Mouse (Mus musculus) stomach, embryonic 14.5 days (tissue): ENCODE results near the gene Fn3k. TPM values are rescaled to one million over a fixed set of nuclear protein-coding genes. Genes with fewer than 3 reads are reported as not detected.

ENCODE experiments used
- ATAC-seq: fragments of 200-750 bp; cut with Nextera tagmentation; 2 replicates; pipeline ENCODE4 v1.8.0; 2017; ENCODE audit warnings: low read depth, moderate TSS enrichment; ENCODE audit not compliant: insufficient number of reproducible peaks, insufficient read depth, low FRiP score
- H3K27ac ChIP-seq: fragments of 300-500 bp; sonication (generic); 2 replicates; pipeline ENCODE4 v1.5.1; 2014; ENCODE audit warnings: mild to moderate bottlenecking, low read length, moderate library complexity, mixed read lengths
- H3K27me3 ChIP-seq: fragments of 300-500 bp; sonication (generic); 2 replicates; pipeline ENCODE4 v1.6.1; 2014; ENCODE audit warnings: low read length, control low read depth, mixed read lengths; ENCODE audit not compliant: control insufficient read depth, insufficient read depth
- H3K36me3 ChIP-seq: fragments of 300-500 bp; sonication (generic); 2 replicates; pipeline ENCODE4 v1.6.1; 2014; ENCODE audit warnings: mild to moderate bottlenecking, control low read depth, low read length, moderate library complexity, mixed read lengths; ENCODE audit not compliant: control insufficient read depth, insufficient read depth
- H3K4me1 ChIP-seq: fragments of 300-500 bp; sonication (generic); 2 replicates; pipeline ENCODE4 v1.6.1; 2014; ENCODE audit warnings: low read length, control low read depth, mixed read lengths; ENCODE audit not compliant: control insufficient read depth, insufficient read depth
- H3K4me2 ChIP-seq: fragments of 300-500 bp; sonication (generic); replicated peaks from 2 replicates; pipeline ENCODE4 v1.6.1; 2014; ENCODE audit warnings: low read depth, low read length, control low read depth
- H3K4me3 ChIP-seq: fragments of 300-500 bp; sonication (generic); 2 replicates; pipeline ENCODE4 v1.5.1; 2014; ENCODE audit warnings: low read depth, low read length, control low read depth
- H3K9ac ChIP-seq: fragments of 300-500 bp; sonication (generic); replicated peaks from 2 replicates; pipeline ENCODE4 v1.6.1; 2014; ENCODE audit warnings: low read depth, mild to moderate bottlenecking, control low read depth, low read length, moderate library complexity, mixed read lengths
- H3K9me3 ChIP-seq: fragments of 300-500 bp; sonication (generic); 2 replicates; pipeline ENCODE4 v1.6.1; 2016; ENCODE audit warnings: low read depth, low read length, control low read depth; ENCODE audit not compliant: control insufficient read depth
- WGBS: fragments of 180-500 bp; shearing (Covaris S2); extraction: QIAGEN DNeasy Blood & Tissue Kit; methylation state at CpG from one replicate; pipeline ENCODE4 v1.1.7; 2014; 5-methylcytosine and 5-hydroxymethylcytosine counted together
- polyA plus RNA-seq: library from polyadenylated mRNA; unstranded; fragments of >200 nt; fragmentation: Nextera tagmentation; extraction: Ambion mirVana; gene quantifications from 2 replicates; pipeline ENCODE4 v1.2.1, GENCODE M21; 2014

Fn3k gene
- polyA plus RNA-seq, 1 experiment from 2014 or later, result 1.2 TPM

GRCm38 (mm10) chr11:121415351-121415750 lies 19.4 kb upstream of the Fn3k start:
- Histone ChIP-seq H3K4me1 (peaks cover under 1% of the 10 kb centered on the region; the same call in 1 of the 2 replicates), H3K4me2 (no peak overlapping the region), H3K36me3 (no peaks in the 10 kb centered on the region), H3K9ac (no peak overlapping the region), H3K27me3 (no peaks in the 10 kb centered on the region), H3K4me3 (no peak overlapping the region), H3K9me3 (no peaks in the 10 kb centered on the region), H3K27ac (no peak overlapping the region)
- no peak for ATAC-seq
- WGBS, result 49% methylated on average over 5 of the region's 5 CpGs

DNA sequence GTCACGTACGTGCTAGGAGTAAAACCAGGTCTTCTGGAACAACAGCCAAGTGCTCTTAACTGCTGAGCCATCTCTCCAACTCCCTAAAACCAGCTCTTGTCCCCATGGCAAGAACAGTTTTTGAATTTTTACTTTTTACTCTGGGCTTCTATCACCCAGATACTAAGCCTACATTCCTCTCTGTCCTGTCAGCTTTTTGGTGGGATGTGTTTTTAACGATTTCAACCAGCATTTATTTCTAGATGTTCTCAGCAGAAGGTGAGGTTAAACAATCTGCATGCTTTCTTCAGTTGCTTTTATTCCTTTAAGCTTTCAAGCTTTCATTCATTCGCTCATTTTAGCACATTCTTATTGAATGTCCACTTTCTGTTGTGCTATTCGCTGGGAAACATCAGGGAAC lies 16.7 kb upstream of the Fn3k start:
- H3K36me3 ChIP-seq, result no peaks in the 10 kb centered on the region
- no peak for ATAC-seq
- H3K9ac ChIP-seq, result no peak overlapping the region
- no peak overlapping the region for H3K27ac ChIP-seq
- H3K4me3 ChIP-seq, result no peak overlapping the region
- no peak overlapping the region for H3K4me2 ChIP-seq
- peaks cover 13% of the 10 kb centered on the region for H3K4me1 ChIP-seq
- WGBS, result 83% methylated on average over 5 of the region's 5 CpGs
- no peaks in the 10 kb centered on the region for H3K27me3 ChIP-seq
- no peaks in the 10 kb centered on the region for H3K9me3 ChIP-seq

DNA sequence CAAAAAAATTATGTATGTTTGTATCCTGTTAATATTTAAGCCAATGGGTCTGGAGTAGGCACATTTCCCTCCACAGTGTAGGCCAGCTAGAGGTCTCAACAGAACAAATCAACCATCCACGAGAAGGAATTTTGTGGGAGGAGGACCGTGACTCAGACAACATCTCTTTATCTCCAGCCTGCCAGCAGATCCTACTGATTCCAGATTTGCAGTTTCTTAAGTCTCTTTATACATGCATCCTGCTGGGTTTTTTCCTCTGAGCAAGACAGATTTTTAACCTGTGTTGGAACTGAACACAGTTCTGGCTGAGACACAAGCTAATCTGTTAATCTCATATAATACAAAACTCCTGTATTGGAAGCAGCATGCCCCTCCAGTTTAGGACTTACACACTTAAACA lies 15.8 kb upstream of the Fn3k start:
- no peaks in the 10 kb centered on the region for H3K27me3 ChIP-seq
- H3K4me1 ChIP-seq, result peaks cover 13% of the 10 kb centered on the region
- no peaks in the 10 kb centered on the region for H3K36me3 ChIP-seq
- no peak overlapping the region for H3K9ac ChIP-seq
- H3K4me3 ChIP-seq, result no peak overlapping the region
- ATAC-seq, result no peak
- H3K27ac ChIP-seq, result no peak overlapping the region
- 61% methylated on average over 2 of the region's 2 CpGs for WGBS
- no peak overlapping the region for H3K4me2 ChIP-seq
- no peaks in the 10 kb centered on the region for H3K9me3 ChIP-seq

- H3K9ac ChIP-seq, result no peak overlapping the region
- no peaks in the 10 kb centered on the region for H3K9me3 ChIP-seq
- peak overlapping the region; percentile 82 for H3K4me2 ChIP-seq
- H3K36me3 ChIP-seq, result no peaks in the 10 kb centered on the region
- ATAC-seq, result no peak
- 0 out of 2 replicates have a peak overlapping the region, but pooled peaks have one; percentile 71 for H3K4me3 ChIP-seq
- peak overlapping the region; percentile 71; the same call in 1 of the 2 replicates for H3K27ac ChIP-seq
- WGBS, result 44% methylated on average over 5 of the region's 5 CpGs
- H3K4me1 ChIP-seq, result peaks cover 13% of the 10 kb centered on the region
- no peaks in the 10 kb centered on the region for H3K27me3 ChIP-seq
These were observed 14.3 kb upstream of the Fn3k start for GRCm38 (mm10) chr11:121420379-121420778.

- no peaks in the 10 kb centered on the region for H3K27me3 ChIP-seq
- no peaks in the 10 kb centered on the region for H3K36me3 ChIP-seq
- H3K4me1 ChIP-seq, result peaks cover 13% of the 10 kb centered on the region
- H3K4me2 ChIP-seq, result peak within 1 kb of the TSS; percentile 82
- 1% methylated on average over 28 of the region's 28 CpGs for WGBS
- H3K9me3 ChIP-seq, result no peaks in the 10 kb centered on the region
- H3K27ac ChIP-seq, result peak within 1 kb of the TSS; percentile 71
- ATAC-seq, result peak; percentile 100
- H3K4me3 ChIP-seq, result peak within 1 kb of the TSS; percentile 71
- peak within 1 kb of the TSS; percentile 55 for H3K9ac ChIP-seq
These were observed 13.7 kb upstream of the Fn3k start, which contains the start of gene Fn3krp for GRCm38 (mm10) chr11:121420830-121421552. Gene Fn3krp (plus strand): TSS chr11:121421401.

DNA sequence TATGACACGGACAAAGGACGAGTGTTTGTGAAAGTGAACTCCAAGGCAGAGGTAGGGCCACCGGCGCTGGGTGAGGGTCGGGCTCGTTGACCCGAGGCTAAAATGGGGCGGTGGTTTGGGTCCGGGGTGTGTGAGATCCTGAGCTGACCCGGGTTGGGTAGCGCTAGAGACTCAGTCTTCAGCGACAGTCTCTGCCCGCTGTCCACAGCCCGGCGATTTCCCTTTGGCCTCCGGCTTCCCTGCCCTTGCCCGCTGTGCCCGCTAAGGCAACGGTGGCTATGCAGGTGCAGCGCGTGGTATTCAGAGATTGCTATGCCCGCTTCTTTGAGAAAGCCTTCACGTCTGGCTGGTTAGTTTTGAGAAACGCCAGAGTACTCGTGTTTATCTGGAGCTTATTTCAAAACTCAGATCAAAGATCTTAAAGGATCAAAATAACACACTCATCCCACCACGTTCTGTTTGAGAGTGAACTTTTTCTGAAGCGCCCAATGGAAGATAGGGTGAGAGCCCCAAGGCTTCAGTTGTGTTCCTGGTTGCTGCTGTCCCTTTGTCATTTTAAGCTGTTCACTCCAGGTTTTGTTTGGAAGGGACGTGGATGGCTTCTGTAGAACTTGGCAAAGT lies 13.1 kb upstream of the Fn3k start:
- no peak overlapping the region; the same call in 1 of the 2 replicates for H3K27ac ChIP-seq
- no peaks in the 10 kb centered on the region for H3K36me3 ChIP-seq
- H3K9me3 ChIP-seq, result no peaks in the 10 kb centered on the region
- H3K9ac ChIP-seq, result peak overlapping the region; percentile 55
- H3K27me3 ChIP-seq, result no peaks in the 10 kb centered on the region
- peaks cover 13% of the 10 kb centered on the region for H3K4me1 ChIP-seq
- peak overlapping the region; percentile 71 for H3K4me3 ChIP-seq
- 2% methylated on average over 28 of the region's 28 CpGs for WGBS
- peak; percentile 43 for ATAC-seq
- peak overlapping the region; percentile 82 for H3K4me2 ChIP-seq

DNA sequence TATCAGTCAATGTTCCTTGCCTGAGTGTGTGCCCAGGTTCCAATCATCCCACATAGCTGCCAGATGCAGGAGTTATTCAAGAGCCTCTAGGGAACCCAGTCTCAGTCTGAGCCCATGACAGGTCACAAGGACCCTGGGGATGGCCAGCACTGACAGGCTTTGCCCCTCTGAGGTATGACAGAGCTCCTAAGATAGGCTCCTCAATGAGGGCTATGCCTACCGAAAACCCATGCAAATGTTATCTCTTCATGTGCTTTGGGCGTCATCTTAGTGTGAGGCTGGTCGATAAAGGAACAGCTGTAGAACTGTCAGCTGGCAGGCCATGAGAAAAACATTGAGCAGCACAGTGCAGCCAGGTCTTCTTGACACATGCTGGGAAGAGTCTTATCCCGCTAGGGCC lies 1.3 kb upstream of the Fn3k start:
- no peak; the same call in 1 of the 2 replicates for ATAC-seq
- H3K36me3 ChIP-seq, result no peaks in the 10 kb centered on the region; the same call in 1 of the 2 replicates
- no peak overlapping the region for H3K27ac ChIP-seq
- H3K9me3 ChIP-seq, result no peaks in the 10 kb centered on the region
- 79% methylated on average over 4 of the region's 4 CpGs for WGBS
- no peaks in the 10 kb centered on the region for H3K27me3 ChIP-seq
- peaks cover 5% of the 10 kb centered on the region for H3K4me1 ChIP-seq
- H3K9ac ChIP-seq, result no peak overlapping the region
- H3K4me2 ChIP-seq, result no peak overlapping the region
- no peak overlapping the region for H3K4me3 ChIP-seq

DNA sequence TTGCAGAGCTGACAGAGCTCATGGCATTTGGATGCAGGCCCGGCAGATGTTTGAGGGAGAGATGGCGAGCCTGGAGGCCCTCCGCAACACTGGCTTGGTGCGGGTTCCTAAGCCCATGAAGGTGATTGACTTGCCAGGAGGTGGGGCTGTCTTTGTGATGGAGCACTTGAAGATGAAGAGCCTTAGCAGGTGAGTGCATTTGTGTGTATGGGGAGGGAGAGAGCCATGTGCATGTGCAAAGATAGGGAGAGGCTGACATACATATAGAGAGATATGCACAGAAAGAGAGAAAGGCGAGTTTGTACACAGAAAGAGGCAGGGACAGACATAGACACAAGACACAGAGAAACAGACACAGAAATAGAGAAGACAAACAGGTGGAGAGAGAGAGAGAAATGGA lies 2.5 kb downstream of the Fn3k start:
- 78% methylated on average over 5 of the region's 5 CpGs for WGBS
- no peaks in the 10 kb centered on the region for H3K36me3 ChIP-seq

More for the DNA sequence above, 2.5 kb downstream of the Fn3k start:
- Histone ChIP-seq H3K9me3 (no peaks in the 10 kb centered on the region), H3K4me2 (no peak overlapping the region), H3K4me3 (no peak overlapping the region), H3K27ac (no peak overlapping the region), H3K27me3 (no peaks in the 10 kb centered on the region), H3K4me1 (peaks cover 5% of the 10 kb centered on the region), H3K9ac (no peak overlapping the region)
- no peak for ATAC-seq
